Mouse (Mus musculus) heart, adult 2 months (tissue): Measurements from ENCODE around the gene Xrn1. TPM values are rescaled to one million over a fixed set of nuclear protein-coding genes. Genes with fewer than 3 reads are reported as not detected.
"Not testable (repeated sequence)": the region's sequence is repeated elsewhere in the genome, so short reads cannot be mapped to it uniquely, and the experiment has no call there.

Source experiments
- DNase-seq, 2 experiments: peaks; one replicate each; pipeline ENCODE4 v3.0.0; 2021
- H3K27ac ChIP-seq: fragments of 200-600 bp; 2 replicates; pipeline ENCODE4 v1.8.1; 2022
- H3K27me3 ChIP-seq: fragments of 200-500 bp; 2 replicates; pipeline ENCODE4 v1.6.1; 2012; ENCODE audit warnings: mild to moderate bottlenecking, low read length, inconsistent platforms, mixed read lengths; ENCODE audit not compliant: control insufficient read depth, insufficient read depth
- H3K36me3 ChIP-seq: fragments of 200-500 bp; 2 replicates; pipeline ENCODE4 v1.6.1; 2012; ENCODE audit warnings: low read length, inconsistent platforms; ENCODE audit not compliant: control insufficient read depth, insufficient read depth
- H3K4me1 ChIP-seq: fragments of 200-500 bp; 2 replicates; pipeline ENCODE4 v1.6.1; 2011; ENCODE audit warnings: low read length; ENCODE audit not compliant: control insufficient read depth, insufficient read depth
- H3K4me3 ChIP-seq: fragments of 200-600 bp; 2 replicates; pipeline ENCODE4 v1.8.1; 2022
- H3K79me2 ChIP-seq: fragments of 200-500 bp; replicated peaks from 2 replicates; pipeline ENCODE4 v1.6.1; 2012; ENCODE audit warnings: mild to moderate bottlenecking, inconsistent platforms, low read length, moderate library complexity, mixed read lengths; ENCODE audit not compliant: control insufficient read depth, insufficient read depth
- H3K9ac ChIP-seq: fragments of 200-500 bp; 2 replicates; pipeline ENCODE4 v1.6.1; 2012; ENCODE audit warnings: low read depth, mild to moderate bottlenecking, control low read depth, inconsistent platforms, low read length, mixed read lengths
- CTCF ChIP-seq: fragments of 200-600 bp; IDR thresholded peaks from 2 replicates; pipeline ENCODE4 v1.8.1; 2022; ENCODE audit warnings: antibody characterized with exemption, mild to moderate bottlenecking, moderate library complexity
- EP300 ChIP-seq: fragments of 200-500 bp; IDR thresholded peaks from 2 replicates; pipeline ENCODE4 v1.6.1; 2011; ENCODE audit warnings: low read depth, low read length, control low read depth; ENCODE audit not compliant: insufficient read depth
- POLR2A ChIP-seq: fragments of 200-500 bp; IDR thresholded peaks from 2 replicates; pipeline ENCODE4 v1.6.1; 2011; ENCODE audit warnings: mild to moderate bottlenecking, low read depth, low read length, control low read depth; ENCODE audit not compliant: insufficient read depth
- WGBS: fragments of 180-500 bp; shearing (Covaris S2); methylation state at CpG from one replicate; pipeline ENCODE4 v1.1.7; 2018; 5-methylcytosine and 5-hydroxymethylcytosine counted together
- intact Hi-C: fragments of 180-260 bp; cut with DNase I; formaldehyde crosslinking; loops from one replicate; pipeline ENCODE4 v1.15.1; 2025
- long read RNA-seq: library from polyadenylated mRNA; stranded (forward); transcript quantifications from one replicate; pipeline ENCODE4 v2.0.0, GENCODE M21; 2021
- polyA plus RNA-seq: library from polyadenylated mRNA; depleted of rRNA; stranded (reverse); fragments of >200 nt; gene quantifications from 2 replicates; pipeline ENCODE4 v1.2.3, GENCODE M21; 2012; rRNA removed
- total RNA-seq, 2 experiments: library from RNA; stranded (reverse); gene quantifications; 2 replicates each; pipeline ENCODE4 v1.2.3; 2021

Gene Xrn1
- 10 to 100 TPM; 16.3 to 20.4 TPM for total RNA-seq
- polyA plus RNA-seq: 3.3 and 6.5 TPM in 2 replicates
- long read RNA-seq, partial matches to known transcripts: 1 of 5 reads
- long read RNA-seq, other reads (novel, unspliced or antisense): 4 of 5 reads

GRCm38 (mm10) chr9:95954585-95955461, at the start of gene Xrn1:
TSS of gene Xrn1 (plus strand) at chr9:95954760.
- Histone ChIP-seq H3K9ac (peak within 1 kb of the TSS; percentile 94), H3K4me1 (no peaks in the 10 kb centered on the region; the same call in none of the 2 replicates), H3K36me3 (peaks cover 2% of the 10 kb centered on the region), H3K79me2 (peaks cover 9% of the 10 kb centered on the region), H3K4me3 (peak within 1 kb of the TSS; percentile 91), H3K27me3 (no peaks in the 10 kb centered on the region), H3K27ac (peak within 1 kb of the TSS; percentile 87)
- intact Hi-C loops: loop anchor here (2.0 to 10.0 kb wide), 6 partner anchors 96 to 520 kb away; partner anchors contain the start of genes Gk5, Rnf7, Tfdp2 and Trpc1
- peak; percentile 94 for DNase-seq
- TF ChIP-seq EP300 (peak; percentile 70; the same call in 1 of the 2 replicates), CTCF (no peak), POLR2A (peak; percentile 78)
- under 1% methylated on average over 57 of the region's 57 CpGs for WGBS

GRCm38 (mm10) chr9:95932855-95933254, 21.7 kb upstream of the Xrn1 start:
- Histone ChIP-seq H3K27ac (no peak overlapping the region), H3K4me3 (no peak overlapping the region), H3K36me3 (no peaks in the 10 kb centered on the region), H3K9ac (no peak overlapping the region), H3K79me2 (no peaks in the 10 kb centered on the region), H3K4me1 (no peaks in the 10 kb centered on the region), H3K27me3 (no peaks in the 10 kb centered on the region)
- TF ChIP-seq POLR2A (no peak), CTCF (peak; percentile 24; the same call in 1 of the 2 replicates)
- intact Hi-C loops: no loop called here
- DNase-seq: no peak

DNA sequence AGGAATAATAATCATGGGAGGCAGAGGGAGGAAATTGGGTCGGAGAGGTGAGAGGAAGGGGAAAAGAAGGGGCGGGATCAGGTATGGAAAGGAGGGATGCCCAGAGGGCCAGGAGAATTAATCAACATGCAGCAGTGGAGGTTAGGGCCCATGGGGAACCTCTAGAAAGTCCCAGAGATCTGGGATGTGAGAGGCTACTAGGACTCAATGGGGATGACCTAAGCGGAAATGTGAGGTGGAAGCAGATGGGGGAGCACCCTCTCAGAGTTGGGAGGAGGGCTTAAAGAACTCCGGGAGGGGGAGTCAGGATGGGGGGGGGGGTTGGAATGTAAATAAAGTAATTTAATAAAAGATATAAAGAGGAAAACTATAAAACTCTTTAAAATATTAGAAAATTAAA, 902 bp upstream of the Xrn1 start:
- WGBS: 60% methylated on average over 4 of the region's 4 CpGs
- Histone ChIP-seq H3K79me2 (peaks cover 7% of the 10 kb centered on the region), H3K27ac (no peak overlapping the region), H3K4me1 (no peaks in the 10 kb centered on the region; the same call in 1 of the 2 replicates), H3K27me3 (no peaks in the 10 kb centered on the region), H3K4me3 (peak overlapping the region; percentile 91), H3K36me3 (no peaks in the 10 kb centered on the region), H3K9ac (no peak overlapping the region)
- no peak for DNase-seq
- intact Hi-C loops: loop anchor here (2.0 to 10.0 kb wide), 5 partner anchors 95 to 521 kb away; partner anchors contain the start of genes Gk5, Rnf7, Tfdp2 and Trpc1
- TF ChIP-seq EP300 (no peak), CTCF (no peak), POLR2A (no peak)

GRCm38 (mm10) chr9:95954226-95954584, 355 bp upstream of the Xrn1 start:
- intact Hi-C loops: loop anchor here (2.0 to 10.0 kb wide), 5 partner anchors 95 to 521 kb away; partner anchors contain the start of genes Gk5, Rnf7, Tfdp2 and Trpc1
- no peak for DNase-seq
- WGBS: 0% methylated on average over 7 of the region's 7 CpGs
- H3K27ac ChIP-seq: peak overlapping the region; percentile 87
- no peaks in the 10 kb centered on the region; the same call in 1 of the 2 replicates for H3K4me1 ChIP-seq
- H3K36me3 ChIP-seq: no peaks in the 10 kb centered on the region
- TF ChIP-seq CTCF (no peak), POLR2A (no peak), EP300 (no peak)
- no peaks in the 10 kb centered on the region for H3K27me3 ChIP-seq
- H3K9ac ChIP-seq: peak overlapping the region; percentile 83
- peak overlapping the region; percentile 91 for H3K4me3 ChIP-seq
- peaks cover 9% of the 10 kb centered on the region for H3K79me2 ChIP-seq

- Histone ChIP-seq H3K27me3 (no peaks in the 10 kb centered on the region), H3K9ac (no peak overlapping the region), H3K27ac (no peak overlapping the region), H3K4me1 (no peaks in the 10 kb centered on the region; the same call in none of the 2 replicates), H3K36me3 (peaks cover 2% of the 10 kb centered on the region), H3K4me3 (no peak overlapping the region), H3K79me2 (peaks cover 9% of the 10 kb centered on the region)
- WGBS: 87% methylated on average over 2 of the region's 2 CpGs
- no peak for DNase-seq
- intact Hi-C loops: loop anchor here (5.0 to 10.0 kb wide), 3 partner anchors 237 to 517 kb away; partner anchors contain the start of genes Rnf7, Tfdp2 and U2surp
- TF ChIP-seq EP300: no peak
- TF ChIP-seq POLR2A: no peak
- no peak for TF ChIP-seq CTCF
These were observed 3.1 kb downstream of the Xrn1 start for GRCm38 (mm10) chr9:95957611-95958010.

GRCm38 (mm10) chr9:95958041-95958730, 3.6 kb downstream of the Xrn1 start:
- TF ChIP-seq EP300: no peak
- no peak for TF ChIP-seq POLR2A
- no peak for TF ChIP-seq CTCF
- Histone ChIP-seq H3K4me3 (no peak overlapping the region), H3K27ac (no peak overlapping the region), H3K36me3 (peaks cover 2% of the 10 kb centered on the region), H3K79me2 (peaks cover 9% of the 10 kb centered on the region), H3K27me3 (no peaks in the 10 kb centered on the region), H3K9ac (no peak overlapping the region), H3K4me1 (no peaks in the 10 kb centered on the region; the same call in none of the 2 replicates)
- DNase-seq: no peak
- intact Hi-C loops: loop anchor here (5.0 to 10.0 kb wide), 3 partner anchors 237 to 517 kb away; partner anchors contain the start of genes Rnf7, Tfdp2 and U2surp
- WGBS: 89% methylated on average over 7 of the region's 7 CpGs

GRCm38 (mm10) chr9:95958731-95959105, 4.2 kb downstream of the Xrn1 start:
- not testable (repeated sequence) for DNase-seq, H3K36me3 ChIP-seq, H3K9ac ChIP-seq, H3K27ac ChIP-seq, H3K4me1 ChIP-seq, H3K4me3 ChIP-seq, H3K27me3 ChIP-seq, H3K79me2 ChIP-seq
- 95% methylated on average over 2 of the region's 2 CpGs for WGBS
- intact Hi-C loops: loop anchor here (5.0 to 10.0 kb wide), 3 partner anchors 236 to 516 kb away; partner anchors contain the start of genes Rnf7, Tfdp2 and U2surp
